Mouse (Mus musculus): ENCODE results near the gene Erf. TPM values are rescaled to one million over a fixed set of nuclear protein-coding genes. Genes with fewer than 3 reads are reported as not detected.

The Erf gene
- polyA plus RNA-seq (2012; rRNA removed) = 23.6 and 26.8 TPM in 2 replicates

GRCm38 (mm10) chr7:25250141-25250972 lies at the start of gene Erf:
Erf (minus strand) TSS chr7:25250761.
- peak; percentile 99 for DNase-seq (ENCODE audit: low spot score)

- DNase-seq (ENCODE audit: low spot score) = peak; percentile 56
Observed at GRCm38 (mm10) chr7:25297454-25298325, 47.1 kb upstream of the Erf start, which contains the start of gene Pafah1b3. Pafah1b3 (minus strand) TSS chr7:25297986.

DNA sequence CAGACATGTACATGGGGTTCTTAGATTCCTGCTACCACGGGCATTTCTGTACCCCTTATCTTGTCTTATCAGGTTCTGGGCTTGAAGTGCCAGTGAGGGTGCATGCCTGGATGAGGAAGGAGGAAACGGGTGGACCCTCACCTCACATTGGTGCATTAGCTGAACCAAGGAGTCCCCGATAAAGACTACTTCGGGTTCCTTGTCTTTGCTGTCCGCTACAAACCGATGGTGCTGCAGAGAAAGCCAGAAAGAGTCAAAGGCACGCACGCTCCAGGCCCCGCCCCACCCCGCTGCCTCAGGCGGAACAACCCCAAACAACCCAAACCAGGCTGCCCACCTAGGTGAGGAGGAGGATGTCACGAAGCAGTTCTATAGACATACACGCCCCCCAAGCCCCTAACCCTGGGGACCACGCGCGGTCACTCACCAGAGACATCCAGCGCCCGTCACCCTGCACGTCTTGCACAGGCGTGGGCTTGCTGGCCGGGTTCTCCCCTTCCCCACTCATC lies 46.4 kb upstream of the Erf start:
- peak; percentile 26 for DNase-seq (ENCODE audit: low spot score)

GRCm38 (mm10) chr7:25294960-25295722 lies 44.6 kb upstream of the Erf start:
- DNase-seq (ENCODE audit: low spot score) = no peak

- no peak for DNase-seq (ENCODE audit: low spot score)
Observed at GRCm38 (mm10) chr7:25294495-25294894, 43.9 kb upstream of the Erf start.

DNA sequence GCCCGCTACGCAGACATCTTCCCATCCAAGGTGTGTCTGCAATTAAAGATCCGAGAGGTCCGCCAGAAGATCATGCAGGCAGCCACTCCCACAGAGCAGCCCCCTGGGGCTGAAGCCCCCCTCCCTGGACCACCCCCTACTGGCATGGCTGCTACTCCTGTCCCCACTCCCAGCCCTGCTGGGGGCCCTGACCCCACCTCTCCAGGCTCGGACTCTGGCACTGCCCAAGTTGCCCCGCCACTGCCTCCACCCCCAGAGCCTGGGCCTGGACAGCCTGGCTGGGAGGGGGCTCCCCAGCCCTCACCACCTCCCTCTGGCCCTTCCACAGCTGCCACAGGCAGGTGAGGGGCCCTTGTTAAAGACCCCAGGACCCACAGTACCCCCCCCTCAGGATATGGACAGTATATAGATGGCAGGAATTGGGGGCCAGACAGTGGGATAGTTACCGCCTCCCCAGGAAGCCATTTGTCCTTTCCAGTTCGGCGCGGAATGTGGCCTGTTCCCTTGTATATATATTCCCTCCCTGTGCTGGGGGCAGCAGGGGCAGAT lies 42.7 kb upstream of the Erf start:
- DNase-seq (ENCODE audit: low spot score) = no peak

GRCm38 (mm10) chr7:25292107-25292506 lies 41.5 kb upstream of the Erf start:
- peak; percentile 20 for DNase-seq (ENCODE audit: low spot score)

- DNase-seq (ENCODE audit: low spot score) = no peak
Observed at GRCm38 (mm10) chr7:25290911-25291310, 40.4 kb upstream of the Erf start.

- DNase-seq (ENCODE audit: low spot score) = no peak
Observed at GRCm38 (mm10) chr7:25290463-25290862, 39.9 kb upstream of the Erf start.

GRCm38 (mm10) chr7:25289925-25290324 lies 39.4 kb upstream of the Erf start:
- no peak for DNase-seq (ENCODE audit: low spot score)

DNA sequence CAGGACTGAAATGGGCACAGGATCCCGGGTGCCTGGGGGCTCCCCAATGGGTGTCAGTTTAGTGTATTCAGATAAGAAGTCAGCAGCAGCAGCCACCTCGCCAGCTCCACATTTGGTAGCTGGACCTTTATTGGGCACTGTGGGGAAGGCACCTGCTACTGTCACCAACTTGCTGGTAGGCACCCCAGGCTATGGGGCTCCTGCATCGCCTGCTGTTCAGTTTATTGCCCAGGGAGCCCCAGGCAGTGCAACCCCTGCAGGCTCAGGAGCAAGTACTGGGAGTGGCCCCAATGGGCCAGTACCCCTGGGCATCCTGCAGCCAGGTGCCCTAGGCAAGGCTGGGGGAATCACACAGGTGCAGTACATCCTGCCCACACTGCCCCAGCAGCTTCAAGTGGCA lies 38.2 kb upstream of the Erf start:
- no peak for DNase-seq (ENCODE audit: low spot score)

DNA sequence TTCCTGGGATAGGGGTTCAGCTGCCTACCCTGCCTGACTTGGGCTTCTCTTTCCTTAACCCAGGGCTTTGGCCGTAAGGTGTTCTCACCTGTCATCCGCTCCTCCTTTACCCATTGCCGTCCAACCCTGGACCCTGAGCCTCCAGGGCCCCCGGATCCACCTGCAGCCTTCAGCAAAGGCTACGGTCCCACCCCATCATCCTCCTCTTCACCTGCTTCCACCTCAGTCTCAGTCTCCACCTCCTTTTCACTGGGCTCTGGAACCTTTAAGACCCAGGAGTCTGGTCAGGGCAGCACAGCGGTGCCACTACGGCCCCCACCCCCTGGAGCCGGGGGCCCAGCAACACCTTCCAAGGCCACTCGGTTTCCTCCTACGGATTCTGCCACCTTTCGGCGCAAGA lies 37.5 kb upstream of the Erf start:
- DNase-seq (ENCODE audit: low spot score) = no peak

- no peak for DNase-seq (ENCODE audit: low spot score)
Observed at GRCm38 (mm10) chr7:25286989-25287388, 36.4 kb upstream of the Erf start.

DNA sequence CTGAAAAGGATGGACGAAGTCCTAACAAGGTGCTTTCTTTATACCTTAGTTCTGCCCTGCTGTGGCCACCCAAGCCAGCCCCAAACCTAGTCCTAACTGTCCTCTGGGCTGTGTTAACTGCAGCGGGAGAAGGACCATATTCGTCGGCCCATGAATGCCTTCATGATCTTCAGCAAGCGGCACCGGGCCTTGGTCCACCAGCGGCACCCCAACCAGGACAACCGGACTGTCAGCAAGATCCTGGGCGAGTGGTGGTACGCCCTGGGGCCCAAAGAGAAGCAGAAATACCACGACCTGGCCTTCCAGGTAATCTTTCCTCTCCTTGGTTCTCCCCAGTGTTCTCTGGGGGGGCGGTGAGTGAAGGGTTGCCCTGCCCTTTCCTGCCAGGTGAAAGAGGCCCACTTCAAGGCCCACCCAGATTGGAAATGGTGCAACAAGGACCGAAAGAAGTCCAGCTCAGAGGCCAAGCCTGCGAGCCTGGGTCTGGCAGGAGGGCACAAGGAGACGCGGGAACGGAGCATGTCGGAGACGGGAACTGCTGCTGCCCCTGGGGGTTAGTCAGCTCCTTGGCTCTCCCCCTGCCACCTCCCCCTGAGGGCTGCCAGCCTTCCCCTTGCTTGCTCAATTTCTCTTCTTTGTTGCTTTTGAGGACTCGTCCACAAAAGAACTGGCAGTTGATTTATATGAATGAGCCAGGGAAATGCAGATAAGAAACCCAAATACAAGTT lies 35.1 kb upstream of the Erf start:
- no peak for DNase-seq (ENCODE audit: low spot score)

GRCm38 (mm10) chr7:25284766-25285165 lies 34.2 kb upstream of the Erf start:
- no peak for DNase-seq (ENCODE audit: low spot score)

DNA sequence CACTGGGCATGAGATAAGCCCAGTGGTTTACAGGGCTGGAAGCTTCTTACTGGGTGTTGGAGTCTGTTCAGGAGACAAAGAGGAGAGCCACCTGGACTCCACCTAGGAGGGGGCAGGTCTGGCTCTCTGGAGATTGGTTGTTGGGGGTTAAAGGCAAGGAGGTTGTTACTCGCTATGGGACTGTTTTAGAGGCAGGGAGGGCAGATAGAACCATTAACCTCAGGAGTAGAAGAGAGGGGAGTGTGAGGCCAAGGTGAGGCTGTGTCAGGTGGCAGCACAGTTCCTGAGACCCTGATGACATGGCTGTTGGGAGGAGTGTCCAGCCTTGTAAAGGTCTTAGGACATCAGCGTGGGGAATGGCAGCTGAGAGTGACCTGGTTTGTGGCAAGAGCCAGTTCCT lies 33.6 kb upstream of the Erf start:
- DNase-seq (ENCODE audit: low spot score) = no peak

- DNase-seq (ENCODE audit: low spot score) = no peak
Observed at GRCm38 (mm10) chr7:25283637-25284036, 33.1 kb upstream of the Erf start.

DNA sequence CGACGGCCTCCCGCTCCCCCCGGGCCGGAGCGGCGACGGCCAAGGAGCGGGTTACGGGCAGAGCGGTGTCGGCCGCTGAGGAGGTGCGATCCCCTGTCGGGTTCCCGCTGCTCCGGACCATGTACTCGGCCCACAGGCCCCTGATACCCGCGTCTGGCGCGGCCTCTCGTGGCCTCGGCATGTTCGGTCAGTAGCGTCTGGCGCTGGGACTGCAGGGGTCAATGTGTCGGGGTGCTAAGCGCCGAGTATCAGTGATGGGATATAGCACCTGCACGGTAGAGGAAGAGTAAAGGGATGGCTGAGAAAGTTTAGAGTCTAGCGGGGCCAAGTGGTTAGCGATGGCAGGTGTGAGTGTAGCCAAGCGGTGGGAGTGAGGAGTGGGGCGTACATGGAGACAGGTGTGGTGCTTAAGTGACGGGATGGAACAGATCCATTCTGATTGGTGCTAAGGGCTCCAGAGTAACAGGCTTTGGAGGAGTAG lies 32.2 kb upstream of the Erf start:
- DNase-seq (ENCODE audit: low spot score) = peak; percentile 57

- peak; percentile 95 for DNase-seq (ENCODE audit: low spot score)
Observed at GRCm38 (mm10) chr7:25281734-25282601, 31.4 kb upstream of the Erf start.

Measured in urinary bladder, adult 2 months (tissue).